Mouse (Mus musculus): Measurements from ENCODE around the gene Pex10.

- TF ChIP-seq CTCF (IDR thresholded peaks at IDR 0.05; ENCODE audit: low read depth) (no peak), EP300 (IDR thresholded peaks at IDR 0.05; ENCODE audit: low read depth) (no peak)
Observed at GRCm38 (mm10) chr4:155034787-155035186, 32.0 kb upstream of the Pex10 start.
